Mouse (Mus musculus): Measurements from ENCODE around the gene Ubald1.

Gene Ubald1

GRCm38 (mm10) chr16:4880136-4880825 is at the start of gene Ubald1:
TSS of gene Ubald1 (minus strand) at chr16:4880315.
- DNase-seq (ENCODE audit: low read depth, low spot score) = peak; percentile 100

DNA sequence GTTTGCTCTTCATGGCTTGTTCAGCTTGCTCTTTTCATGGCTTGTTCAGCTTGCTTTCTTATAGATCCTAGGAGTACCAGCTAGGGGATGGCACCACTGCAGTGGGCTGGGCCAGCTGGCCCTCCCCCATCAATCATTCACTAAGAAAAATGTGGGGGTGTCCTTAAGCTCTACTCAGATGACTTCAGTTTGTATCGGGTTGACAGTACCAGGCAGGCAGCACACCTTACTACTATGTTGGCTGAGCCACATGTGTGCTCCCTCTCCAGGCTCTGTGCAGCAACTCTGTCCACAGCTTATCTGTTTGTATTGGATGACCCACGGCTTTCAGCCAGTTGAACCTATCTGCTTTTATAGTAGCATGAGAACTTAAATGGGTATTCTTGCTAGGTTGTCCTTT is 48.4 kb upstream of the Ubald1 start:
- DNase-seq (ENCODE audit: low read depth, low spot score) = no peak

- no peak for DNase-seq (ENCODE audit: low read depth, low spot score)
These were observed 47.9 kb upstream of the Ubald1 start for GRCm38 (mm10) chr16:4927967-4928366.

DNA sequence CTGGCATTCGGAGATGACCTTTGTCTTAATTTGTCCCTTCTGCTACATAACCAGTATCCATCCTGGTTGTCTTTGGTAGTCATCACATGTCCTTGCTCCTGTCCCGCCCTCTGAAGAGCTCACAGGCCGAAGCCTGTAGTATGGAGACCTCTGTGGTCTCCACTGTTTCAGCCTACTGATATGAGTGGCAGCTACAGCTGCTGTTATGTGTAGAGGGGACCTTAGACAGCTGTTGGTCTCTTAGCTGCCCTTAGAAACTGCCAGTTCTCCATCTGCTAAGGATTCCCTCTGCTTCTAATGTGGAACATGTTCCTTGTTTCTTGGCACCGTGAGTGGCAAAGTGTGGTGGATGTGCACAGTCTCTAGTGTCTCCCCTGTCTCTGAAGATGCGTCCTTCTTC is 43.9 kb upstream of the Ubald1 start:
- no peak for DNase-seq (ENCODE audit: low read depth, low spot score)

- DNase-seq (ENCODE audit: low read depth, low spot score) = no peak
These were observed 42.4 kb upstream of the Ubald1 start for GRCm38 (mm10) chr16:4922481-4922880.

GRCm38 (mm10) chr16:4920556-4920955 is 40.4 kb upstream of the Ubald1 start:
- DNase-seq (ENCODE audit: low read depth, low spot score) = no peak

DNA sequence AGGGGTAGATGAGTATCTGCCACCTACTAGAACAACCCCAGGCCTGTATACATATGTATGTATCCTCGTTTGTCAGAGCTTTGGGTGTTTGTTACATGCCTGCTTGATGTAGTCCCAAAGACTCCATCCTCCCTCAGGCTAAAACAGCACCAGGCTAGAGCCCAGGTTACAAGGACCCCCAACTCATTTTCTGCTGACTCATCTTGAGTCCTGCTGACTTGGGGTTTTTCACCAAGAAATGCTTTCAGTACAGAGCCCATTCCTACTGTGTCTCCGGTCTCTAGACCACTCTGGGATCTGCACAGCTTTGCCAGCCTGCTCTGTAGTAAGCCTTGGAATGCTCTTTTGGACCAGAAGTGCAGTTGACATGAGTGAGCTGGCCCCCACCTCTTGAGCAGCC is 36.5 kb upstream of the Ubald1 start:
- DNase-seq (ENCODE audit: low read depth, low spot score) = no peak

- DNase-seq (ENCODE audit: low read depth, low spot score) = no peak
These were observed 35.8 kb upstream of the Ubald1 start for GRCm38 (mm10) chr16:4915931-4916330.

DNA sequence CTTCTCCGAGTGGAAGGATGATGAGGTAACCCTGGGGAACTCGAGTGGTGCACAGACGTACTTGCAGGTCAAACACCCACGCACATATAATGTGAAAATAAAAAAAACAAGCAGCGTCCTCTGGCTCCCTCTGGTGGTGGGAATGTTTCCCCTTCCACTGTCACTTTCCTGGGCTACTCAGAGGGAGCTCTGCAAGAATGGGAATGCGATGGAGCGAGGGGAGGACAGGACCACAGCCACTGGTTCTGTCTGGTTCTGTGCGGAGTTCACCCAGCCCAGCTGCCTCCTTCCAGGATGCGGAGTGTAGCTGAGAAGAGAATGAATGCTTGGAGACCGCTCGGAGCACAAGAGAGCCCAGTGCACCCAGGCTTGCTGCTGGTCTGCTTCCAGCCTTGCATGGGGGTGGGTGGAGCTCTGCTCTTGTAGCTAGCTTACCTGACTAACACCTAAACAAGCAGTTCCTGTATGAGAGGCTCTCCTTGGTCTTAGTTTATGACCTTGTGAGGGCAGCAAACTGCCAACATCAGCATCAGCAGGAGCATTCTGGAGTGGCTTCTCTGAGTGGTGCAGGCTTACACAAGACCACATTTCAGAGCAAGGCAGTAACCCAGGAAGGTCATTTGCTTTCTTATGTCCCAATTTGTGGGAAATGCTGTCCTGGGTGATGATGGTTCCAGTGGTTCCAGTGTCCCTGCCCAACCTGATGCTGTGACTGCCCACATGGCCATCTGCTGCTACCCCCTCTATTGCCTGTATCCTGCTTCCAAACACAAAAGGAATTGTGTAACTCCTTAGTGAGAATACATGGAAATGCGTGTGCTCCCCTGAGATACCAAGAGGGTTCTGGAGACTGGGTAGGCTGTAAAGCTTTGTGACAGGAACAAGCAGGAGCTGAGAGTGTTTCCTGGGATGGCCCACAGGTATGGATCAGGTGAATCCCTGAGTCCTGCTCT is 33.9 kb upstream of the Ubald1 start:
- peak; percentile 97 for DNase-seq (ENCODE audit: low read depth, low spot score)

DNA sequence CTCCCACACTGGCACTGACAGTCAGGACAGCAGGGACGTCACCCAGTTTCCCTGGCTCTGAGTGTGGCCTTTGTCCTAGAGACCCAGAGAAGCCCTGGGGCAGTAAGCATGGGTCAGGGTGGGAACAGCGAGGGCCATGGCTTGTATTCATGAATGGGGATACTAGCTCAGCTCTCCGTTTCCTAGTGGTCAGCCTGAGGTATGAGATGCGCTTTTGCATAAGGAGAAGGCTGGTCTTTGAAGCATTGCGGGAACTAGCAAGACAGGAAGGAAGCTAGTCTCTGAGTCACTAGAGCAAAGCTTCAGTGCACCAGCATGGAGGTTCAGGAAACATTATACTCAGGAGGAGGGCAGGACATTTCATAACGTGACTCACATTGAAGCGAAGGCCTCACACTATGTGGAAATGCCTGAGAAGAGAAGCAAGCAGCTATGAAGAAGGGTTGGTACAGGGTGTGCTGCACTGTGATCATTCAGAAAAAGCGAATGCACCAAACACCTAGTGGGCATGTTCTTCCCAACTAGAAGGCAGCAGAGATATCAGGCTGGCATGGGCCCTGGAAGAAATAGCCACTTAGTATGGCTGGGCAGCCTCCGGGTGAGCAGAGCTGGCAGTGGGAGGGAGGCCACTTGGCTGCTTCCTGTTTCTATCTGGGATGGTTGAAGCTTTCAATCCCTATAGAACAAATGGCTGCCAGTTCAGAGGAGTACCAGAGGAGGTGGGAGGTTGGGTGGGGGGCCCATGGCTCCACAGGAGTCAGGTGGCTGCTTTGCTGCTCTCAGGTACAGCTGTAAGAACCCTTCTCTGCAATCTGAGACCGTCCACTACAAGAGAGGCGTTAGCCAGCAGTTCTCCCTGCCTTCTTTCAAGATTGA is 33.0 kb upstream of the Ubald1 start:
- DNase-seq (ENCODE audit: low read depth, low spot score) = peak; percentile 97

DNA sequence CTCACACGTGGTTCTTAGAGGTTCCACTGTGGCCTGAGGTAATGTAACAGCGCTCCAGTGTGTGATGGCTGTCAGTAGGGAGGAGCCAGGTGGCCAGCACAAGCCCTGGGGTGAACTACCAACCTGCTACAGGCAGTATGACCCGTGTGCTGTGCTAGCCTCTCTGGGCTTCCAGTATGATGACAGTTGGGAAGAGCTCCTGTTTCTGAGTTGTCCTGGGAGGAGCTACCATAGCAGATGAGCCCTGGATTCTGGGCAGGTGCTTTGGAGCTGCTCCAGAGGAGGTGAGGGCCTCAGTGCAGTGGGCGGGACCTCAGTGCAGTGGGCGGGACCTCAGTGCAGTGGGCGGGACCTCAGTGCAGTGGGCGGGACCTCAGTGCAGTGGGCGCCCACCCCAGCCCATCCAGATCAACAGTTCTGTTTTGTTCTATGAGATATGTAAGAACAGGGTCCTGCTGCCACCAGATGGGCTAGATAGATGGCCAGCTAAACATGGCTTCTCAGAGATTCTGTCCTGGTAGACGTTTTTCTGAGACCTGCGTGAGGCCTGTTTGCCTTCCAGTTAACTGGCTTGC is 32.0 kb upstream of the Ubald1 start:
- no peak for DNase-seq (ENCODE audit: low read depth, low spot score)

GRCm38 (mm10) chr16:4910758-4911157 is 30.6 kb upstream of the Ubald1 start:
- no peak for DNase-seq (ENCODE audit: low read depth, low spot score)

- peak; percentile 66 for DNase-seq (ENCODE audit: low read depth, low spot score)
These were observed 29.6 kb upstream of the Ubald1 start for GRCm38 (mm10) chr16:4909745-4910144.

- no peak for DNase-seq (ENCODE audit: low read depth, low spot score)
These were observed 27.9 kb upstream of the Ubald1 start for GRCm38 (mm10) chr16:4907972-4908371.

GRCm38 (mm10) chr16:4907386-4907785 is 27.3 kb upstream of the Ubald1 start:
- DNase-seq (ENCODE audit: low read depth, low spot score) = no peak

- DNase-seq (ENCODE audit: low read depth, low spot score) = no peak
These were observed 26.4 kb upstream of the Ubald1 start for GRCm38 (mm10) chr16:4906559-4906958.

GRCm38 (mm10) chr16:4905591-4905990 is 25.5 kb upstream of the Ubald1 start:
- DNase-seq (ENCODE audit: low read depth, low spot score) = no peak

GRCm38 (mm10) chr16:4904878-4905277 is 24.8 kb upstream of the Ubald1 start:
- DNase-seq (ENCODE audit: low read depth, low spot score) = no peak

- DNase-seq (ENCODE audit: low read depth, low spot score) = no peak
These were observed 23.5 kb upstream of the Ubald1 start for GRCm38 (mm10) chr16:4903491-4904102.

- DNase-seq (ENCODE audit: low read depth, low spot score) = no peak
These were observed 22.3 kb upstream of the Ubald1 start for GRCm38 (mm10) chr16:4902390-4902789.

DNA sequence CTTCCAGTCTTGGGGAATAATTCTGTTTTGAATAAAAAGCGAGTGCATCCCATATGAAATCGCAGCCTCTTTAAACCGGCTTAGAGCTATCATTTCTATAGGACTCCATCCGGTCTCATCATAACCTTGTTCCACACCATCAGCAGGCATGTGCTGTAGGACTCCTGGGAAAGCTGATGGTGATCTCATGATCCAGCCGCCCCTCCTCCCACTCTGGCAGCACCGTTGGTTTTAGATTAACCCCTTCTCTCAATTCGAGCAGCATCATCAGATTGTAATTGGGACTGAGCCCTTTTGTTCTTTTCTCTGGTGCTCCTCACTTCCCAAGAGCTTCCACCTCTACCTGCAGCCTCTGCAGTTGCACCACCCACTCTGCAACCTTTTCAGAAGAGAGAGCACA is 21.1 kb upstream of the Ubald1 start:
- no peak for DNase-seq (ENCODE audit: low read depth, low spot score)
